Mouse (Mus musculus) embryo, embryonic 11.5 days (tissue): Measurements from ENCODE around the gene Cep350.
"Not testable (repeated sequence)": the region's sequence is repeated elsewhere in the genome, so short reads cannot be mapped to it uniquely, and the experiment has no call there.

Experiments used
- DNase-seq: peaks from one replicate; pipeline ENCODE4 v3.0.0-alpha.2; 2012; ENCODE audit warnings: low read depth, low spot score

Gene Cep350

GRCm38 (mm10) chr1:155886846-155887245, 86.2 kb downstream of the Cep350 start:
- no peak for DNase-seq

- DNase-seq: not testable (repeated sequence)
These were observed 90.3 kb downstream of the Cep350 start for GRCm38 (mm10) chr1:155882646-155883231.

GRCm38 (mm10) chr1:155879596-155879995, 93.5 kb downstream of the Cep350 start:
- DNase-seq: no peak

- DNase-seq: no peak
These were observed 110.1 kb downstream of the Cep350 start for GRCm38 (mm10) chr1:155862967-155863366.

- DNase-seq: no peak
These were observed 117.9 kb downstream of the Cep350 start for GRCm38 (mm10) chr1:155854926-155855702.

GRCm38 (mm10) chr1:155853009-155853408, 120.0 kb downstream of the Cep350 start:
- DNase-seq: no peak

- DNase-seq: no peak
These were observed 128.8 kb downstream of the Cep350 start for GRCm38 (mm10) chr1:155844235-155844634.

- DNase-seq: no peak
These were observed 129.5 kb downstream of the Cep350 start for GRCm38 (mm10) chr1:155843538-155843937.

GRCm38 (mm10) chr1:155835667-155836066, 137.4 kb downstream of the Cep350 start:
- DNase-seq: no peak

- DNase-seq: no peak
These were observed 139.4 kb downstream of the Cep350 start for GRCm38 (mm10) chr1:155833610-155834009.

- DNase-seq: no peak
These were observed 141.1 kb downstream of the Cep350 start for GRCm38 (mm10) chr1:155831958-155832357.

- DNase-seq: no peak
These were observed 142.2 kb downstream of the Cep350 start for GRCm38 (mm10) chr1:155830861-155831260.

- no peak for DNase-seq
These were observed 145.3 kb downstream of the Cep350 start for GRCm38 (mm10) chr1:155827703-155828295.

- DNase-seq: no peak
These were observed 146.2 kb downstream of the Cep350 start for GRCm38 (mm10) chr1:155826803-155827395.

GRCm38 (mm10) chr1:155825940-155826716, 146.9 kb downstream of the Cep350 start:
- DNase-seq: no peak

GRCm38 (mm10) chr1:155820646-155821045, 152.4 kb downstream of the Cep350 start:
- no peak for DNase-seq

- no peak for DNase-seq
These were observed 156.9 kb downstream of the Cep350 start for GRCm38 (mm10) chr1:155816167-155816566.

GRCm38 (mm10) chr1:155812581-155813499, 160.2 kb downstream of the Cep350 start, which contains the start of gene Qsox1:
TSS of gene Qsox1 (minus strand) at chr1:155812889.
- peak; percentile 83 for DNase-seq

- no peak for DNase-seq
These were observed 161.0 kb downstream of the Cep350 start for GRCm38 (mm10) chr1:155811995-155812580.

GRCm38 (mm10) chr1:155810616-155811015, 162.4 kb downstream of the Cep350 start:
- no peak for DNase-seq
